Comparison of ENCODE assay signal across 8 mouse cellular contexts in genomic region chr13:62382952-62383351, GRCm38 (mm10). TPM values are rescaled to one million over a fixed set of nuclear protein-coding genes. Genes with fewer than 3 reads are reported as not detected.
DNase-seq lines count a peak whose midpoint lies in the region; ATAC-seq lines count a peak whose summit lies in the region.
"Not testable (repeated sequence)": the region's sequence is repeated elsewhere in the genome, so short reads cannot be mapped to it uniquely, and the experiment has no call there.

Gene Gm3604 (minus strand): TSS chr13:62383177.

- DNase-seq in adrenal gland, postnatal 14 days = peak; percentile 82
- DNase-seq in heart, embryonic 10.5 days (ENCODE audit: low spot score) = peak; percentile 83
- peak; percentile 50 to 59 for DNase-seq in kidney, adult 8-10 months
- DNase-seq in limb, embryonic 10.5 days (ENCODE audit: low spot score) = peak; percentile 37
- peak; percentile 25 for DNase-seq in mesoderm, embryonic 11.5 days (ENCODE audit: low read depth, low spot score)
- peak; percentile 1 to 5 for DNase-seq in right cerebral cortex, postnatal 36 days (ENCODE audit: low spot score in 2 of 2)
- DNase-seq in urinary bladder, postnatal 4 days (ENCODE audit: low spot score in 2 of 2) = peak; percentile 39 to 58

- not testable (repeated sequence) for H3K9me3 ChIP-seq in embryonic facial prominence, embryonic 15.5 days (replicated peaks); heart, embryonic 10.5 days; limb, embryonic 10.5 days (replicated peaks)

- 5% methylated on average over 13 of the region's 13 CpGs for WGBS in embryonic facial prominence, embryonic 15.5 days
- WGBS in heart, embryonic 10.5 days = 15% methylated on average over 13 of the region's 13 CpGs
- WGBS in limb, embryonic 10.5 days = 10% methylated on average over 13 of the region's 13 CpGs

- peak within 1 kb of the TSS; percentile 47 for H3K4me3 ChIP-seq in embryonic facial prominence, embryonic 15.5 days (replicated peaks)
- peak within 1 kb of the TSS; percentile 54 for H3K4me3 ChIP-seq in heart, embryonic 10.5 days
- H3K4me3 ChIP-seq in limb, embryonic 10.5 days = peak within 1 kb of the TSS; percentile 52

- not testable (repeated sequence) for H3K36me3 ChIP-seq in embryonic facial prominence, embryonic 15.5 days; heart, embryonic 10.5 days; limb, embryonic 10.5 days

- H3K9ac ChIP-seq in embryonic facial prominence, embryonic 15.5 days = not testable (repeated sequence)

- not testable (repeated sequence) for H3K27me3 ChIP-seq in embryonic facial prominence, embryonic 15.5 days; heart, embryonic 10.5 days (ENCODE audit: insufficient read depth, poor library complexity, severe bottlenecking); limb, embryonic 10.5 days (ENCODE audit: low read depth, poor library complexity, severe bottlenecking)

- peak within 1 kb of the TSS; percentile 42 for H3K4me2 ChIP-seq in embryonic facial prominence, embryonic 15.5 days (replicated peaks)

- not testable (repeated sequence) for ATAC-seq in embryonic facial prominence, embryonic 15.5 days (ENCODE audit: insufficient number of reproducible peaks, low FRiP score, low TSS enrichment, low read depth)

- H3K27ac ChIP-seq in embryonic facial prominence, embryonic 15.5 days (replicated peaks) = not testable (repeated sequence)
- peak within 1 kb of the TSS; percentile 43; the same call in 1 of the 2 replicates for H3K27ac ChIP-seq in heart, embryonic 10.5 days
- H3K27ac ChIP-seq in limb, embryonic 10.5 days = peak within 1 kb of the TSS; percentile 67

- not testable (repeated sequence) for H3K4me1 ChIP-seq in embryonic facial prominence, embryonic 15.5 days; heart, embryonic 10.5 days; limb, embryonic 10.5 days

RNA-seq across cellular contexts. Expression of gene Gm3604, which starts in this region (rescaled TPM):
- total RNA-seq in adrenal gland, postnatal 14 days (2021) = 1.1 and 1.5 TPM in 2 replicates
- polyA plus RNA-seq in embryonic facial prominence, embryonic 15.5 days (2015; fragmentation: Nextera tagmentation; extraction: Ambion mirVana) = 3.4 and 4.6 TPM in 2 replicates
- polyA plus RNA-seq in heart, embryonic 10.5 days (2016; fragmentation: Nextera tagmentation; extraction: Ambion mirVana) = 4.5 and 5.1 TPM in 2 replicates
- polyA plus RNA-seq in limb, embryonic 10.5 days (2016; fragmentation: Nextera tagmentation; extraction: Ambion mirVana) = 5.1 and 6.1 TPM in 2 replicates

Comparison
In these comparisons a context has a peak if more than half of its experiments do, and no peak if none do; other contexts are left out.
1. DNase-seq: peak in every context shown above with its lines; median percentile 83 in heart, embryonic 10.5 days; 82 in adrenal gland, postnatal 14 days; 54 in kidney, adult 8-10 months; 48 in urinary bladder, postnatal 4 days; 37 in limb, embryonic 10.5 days; 25 in mesoderm, embryonic 11.5 days; 3 in right cerebral cortex, postnatal 36 days.